Mouse (Mus musculus) erythroblast, embryonic 14.5 days (primary cell): ENCODE results near the gene Grid1. TPM values are rescaled to one million over a fixed set of nuclear protein-coding genes. Genes with fewer than 3 reads are reported as not detected.

ENCODE experiments used
- H3K27me3 ChIP-seq: 2 replicates; pipeline ENCODE4 v1.6.1; 2012; ENCODE audit warnings: inconsistent platforms; ENCODE audit not compliant: control insufficient read depth
- H3K36me3 ChIP-seq: 2 replicates; pipeline ENCODE4 v1.6.1; 2012; ENCODE audit warnings: mild to moderate bottlenecking, inconsistent platforms; ENCODE audit not compliant: control insufficient read depth
- H3K4me1 ChIP-seq: 2 replicates; pipeline ENCODE4 v1.6.1; 2012; ENCODE audit warnings: inconsistent platforms; ENCODE audit not compliant: control insufficient read depth
- H3K4me3 ChIP-seq: replicated peaks from 2 replicates; pipeline ENCODE3; 2012; ENCODE audit warnings: moderate library complexity, mild to moderate bottlenecking, inconsistent platforms
- H3K9me3 ChIP-seq: 2 replicates; pipeline ENCODE4 v1.6.1; 2012; ENCODE audit warnings: low read length, inconsistent platforms, mixed read lengths; ENCODE audit not compliant: control insufficient read depth
- GATA1 ChIP-seq: IDR thresholded peaks from 2 replicates; pipeline ENCODE4 v1.6.1; 2012; ENCODE audit warnings: low read length, inconsistent platforms, mixed read lengths
- TAL1 ChIP-seq: IDR thresholded peaks from 3 replicates; pipeline ENCODE4 v1.6.1; 2012; ENCODE audit warnings: low read length, inconsistent platforms, mixed read lengths
- polyA plus RNA-seq: library from polyadenylated mRNA; stranded (reverse); fragments of >175 nt; gene quantifications from 2 replicates; pipeline ENCODE4 v1.2.3, GENCODE M21; 2012

The Grid1 gene
- polyA plus RNA-seq, 1 experiment = not detected

DNA sequence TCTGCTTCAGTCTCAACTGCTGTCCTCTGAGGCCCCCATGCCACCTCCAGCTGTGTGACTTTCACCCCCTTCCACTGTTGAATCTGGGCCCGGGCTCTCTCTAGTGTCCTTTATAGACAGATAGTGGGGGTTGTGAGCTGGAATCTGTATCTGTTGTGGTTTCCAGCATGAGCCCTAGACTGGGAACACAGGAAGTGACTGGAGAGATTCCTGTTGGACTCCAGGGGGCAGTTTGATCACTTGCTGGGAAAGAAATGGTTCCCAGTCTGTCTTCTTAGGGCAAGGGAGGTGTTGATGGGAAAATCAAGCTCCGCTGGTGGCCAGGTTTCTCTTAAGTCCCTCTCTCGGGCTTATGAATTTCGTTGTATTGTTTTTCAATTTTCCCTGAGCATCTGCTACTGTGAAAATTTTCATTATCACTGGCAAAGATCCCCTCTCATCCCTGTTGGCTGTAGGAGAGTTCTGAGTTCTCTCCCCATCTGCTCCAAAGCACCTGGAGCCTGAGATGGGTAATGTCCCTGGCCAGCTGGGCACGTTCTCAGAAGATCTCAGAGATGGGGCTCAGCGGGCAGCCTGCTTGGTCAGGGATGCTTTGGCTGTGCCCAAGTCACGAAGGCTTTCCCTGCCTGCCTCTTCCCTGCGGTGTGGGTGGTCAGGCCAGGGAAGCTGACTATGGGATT lies 110.3 kb downstream of the Grid1 start:
- TF ChIP-seq GATA1 = no peak
- TF ChIP-seq TAL1 = no peak

DNA sequence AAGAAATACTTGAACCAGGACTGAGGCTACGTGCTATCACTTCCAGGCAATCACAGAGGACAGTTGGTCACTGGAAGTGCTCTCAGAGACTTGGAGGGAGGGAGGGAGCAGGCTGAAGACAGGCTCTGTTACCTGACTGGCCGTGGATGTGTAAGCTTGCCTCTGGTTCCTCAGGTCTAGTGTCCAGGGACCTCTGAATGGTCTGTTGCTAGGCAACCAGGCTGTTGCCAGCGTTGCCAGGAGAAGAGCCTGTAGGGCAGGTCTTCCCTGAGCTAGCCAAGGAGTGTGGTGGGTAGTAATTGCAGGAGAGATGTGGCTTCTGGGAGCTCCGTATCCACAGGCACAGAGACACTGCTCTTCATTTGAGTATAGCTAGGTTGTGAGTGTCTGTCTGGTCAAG lies 113.3 kb downstream of the Grid1 start:
- H3K4me3 ChIP-seq = no peak overlapping the region
- H3K9me3 ChIP-seq = no peaks in the 10 kb centered on the region
- no peaks in the 10 kb centered on the region for H3K27me3 ChIP-seq
- TF ChIP-seq TAL1 = no peak
- TF ChIP-seq GATA1 = no peak
- H3K4me1 ChIP-seq = no peaks in the 10 kb centered on the region
- no peaks in the 10 kb centered on the region for H3K36me3 ChIP-seq

More for the DNA sequence above, 110.3 kb downstream of the Grid1 start:
- H3K4me1 ChIP-seq = no peaks in the 10 kb centered on the region
- H3K36me3 ChIP-seq = no peaks in the 10 kb centered on the region
- no peaks in the 10 kb centered on the region for H3K27me3 ChIP-seq
- H3K9me3 ChIP-seq = no peaks in the 10 kb centered on the region
- no peak overlapping the region for H3K4me3 ChIP-seq

DNA sequence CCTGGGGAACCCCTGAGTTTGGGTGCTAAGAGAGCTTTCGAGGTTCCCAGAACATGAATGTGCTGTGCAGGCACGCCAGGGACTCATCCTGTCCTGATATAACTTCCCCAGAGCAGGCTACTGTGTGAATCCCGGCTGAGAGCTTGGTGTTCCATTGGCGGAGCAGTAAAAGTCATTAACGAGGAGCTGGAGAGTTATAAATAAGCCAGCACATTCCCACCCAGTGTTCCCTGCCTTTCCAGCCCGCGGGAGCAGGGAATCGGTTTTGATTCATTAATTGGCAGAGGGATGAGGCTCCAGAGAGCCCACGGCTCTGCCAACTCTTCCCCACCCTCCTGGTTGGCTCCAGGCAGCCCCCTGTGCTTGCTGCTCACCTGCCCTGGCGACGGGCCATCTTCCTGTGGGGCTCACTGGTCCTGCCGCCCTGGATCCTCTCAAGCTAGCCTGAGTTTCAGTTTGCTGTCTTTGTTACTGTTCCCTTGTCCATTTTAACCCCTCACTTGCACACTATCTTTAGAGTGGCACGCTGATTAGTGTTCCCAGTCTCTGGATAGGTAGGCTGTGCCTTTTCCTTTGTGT lies 116.4 kb downstream of the Grid1 start:
- no peaks in the 10 kb centered on the region for H3K9me3 ChIP-seq
- H3K4me1 ChIP-seq = no peaks in the 10 kb centered on the region
- H3K36me3 ChIP-seq = no peaks in the 10 kb centered on the region
- H3K27me3 ChIP-seq = no peaks in the 10 kb centered on the region
- no peak for TF ChIP-seq TAL1
- TF ChIP-seq GATA1 = no peak
- H3K4me3 ChIP-seq = no peak overlapping the region

DNA sequence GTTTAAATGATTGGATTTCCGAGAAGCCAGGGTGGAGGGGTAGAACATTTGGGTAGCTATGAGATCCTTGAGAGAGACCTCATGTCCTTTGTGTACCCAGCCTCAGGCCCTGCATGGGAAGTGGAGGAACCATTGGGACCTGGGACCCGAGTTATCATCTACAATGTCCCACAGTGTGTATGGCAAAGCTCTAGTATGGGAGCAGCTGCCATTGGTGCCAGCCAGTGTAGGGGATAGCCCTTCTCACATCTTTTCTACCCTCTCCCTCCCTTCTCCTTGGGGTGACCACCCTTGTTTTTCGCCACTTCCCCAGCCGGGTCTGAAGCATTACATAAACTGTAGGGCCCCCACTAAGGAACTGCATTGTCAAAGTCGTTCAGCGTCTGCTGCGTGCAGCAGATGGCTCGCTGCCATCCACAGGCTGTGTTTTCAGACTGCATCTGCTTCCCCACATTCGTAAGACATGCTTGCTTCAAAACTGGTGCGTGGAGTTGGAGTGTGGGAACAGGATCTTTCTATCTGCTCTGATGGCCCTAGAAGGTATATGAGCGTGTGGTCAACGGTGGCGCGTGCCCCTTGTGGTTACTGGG lies 124.6 kb downstream of the Grid1 start:
- no peak for TF ChIP-seq TAL1
- no peak for TF ChIP-seq GATA1
- H3K36me3 ChIP-seq = no peaks in the 10 kb centered on the region
- no peak overlapping the region for H3K4me3 ChIP-seq
- no peaks in the 10 kb centered on the region for H3K27me3 ChIP-seq
- no peaks in the 10 kb centered on the region for H3K9me3 ChIP-seq
- H3K4me1 ChIP-seq = no peaks in the 10 kb centered on the region

DNA sequence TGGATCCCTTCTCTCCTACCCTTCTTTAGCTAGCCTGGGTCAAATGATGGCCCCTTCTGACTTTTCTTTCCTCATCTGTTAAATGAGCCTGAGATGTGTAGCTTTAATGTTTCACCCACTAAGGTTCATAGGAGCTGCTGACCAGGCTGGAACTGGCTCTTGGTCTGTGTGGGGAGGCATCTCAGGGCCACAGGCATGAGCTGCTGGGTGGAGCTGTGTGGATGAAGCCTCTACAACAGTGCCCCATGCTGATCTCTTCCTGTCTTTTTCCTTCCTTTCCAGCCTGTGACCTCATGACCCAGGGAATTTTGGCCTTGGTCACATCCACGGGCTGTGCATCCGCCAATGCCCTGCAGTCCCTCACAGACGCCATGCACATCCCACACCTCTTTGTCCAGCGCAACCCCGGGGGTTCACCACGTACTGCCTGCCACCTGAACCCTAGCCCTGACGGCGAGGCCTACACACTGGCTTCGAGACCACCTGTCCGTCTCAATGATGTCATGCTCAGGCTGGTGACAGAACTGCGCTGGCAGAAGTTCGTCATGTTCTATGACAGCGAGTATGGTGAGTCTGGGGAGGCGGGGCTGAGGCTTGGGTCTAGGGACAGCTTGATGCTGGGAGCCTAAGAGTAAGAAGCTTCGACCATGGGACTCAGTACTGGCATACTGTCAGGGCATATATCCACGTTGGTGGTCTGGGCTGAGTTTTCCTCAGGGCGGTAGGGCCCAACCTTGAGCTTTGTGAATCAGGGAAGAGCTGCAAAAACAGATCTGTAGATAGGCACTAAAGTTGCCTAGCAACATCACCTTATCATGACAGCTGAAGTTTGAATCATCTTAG lies 125.8 kb downstream of the Grid1 start:
- Histone ChIP-seq H3K9me3 (no peaks in the 10 kb centered on the region), H3K36me3 (no peaks in the 10 kb centered on the region), H3K4me1 (no peaks in the 10 kb centered on the region), H3K27me3 (no peaks in the 10 kb centered on the region), H3K4me3 (no peak overlapping the region)
- no peak for TF ChIP-seq GATA1
- TF ChIP-seq TAL1 = no peak

GRCm38 (mm10) chr14:34946314-34946583 lies 126.3 kb downstream of the Grid1 start:
- TF ChIP-seq TAL1 (no peak), GATA1 (no peak)
- Histone ChIP-seq H3K9me3 (no peaks in the 10 kb centered on the region), H3K27me3 (no peaks in the 10 kb centered on the region), H3K4me1 (no peaks in the 10 kb centered on the region), H3K4me3 (no peak overlapping the region), H3K36me3 (no peaks in the 10 kb centered on the region)

DNA sequence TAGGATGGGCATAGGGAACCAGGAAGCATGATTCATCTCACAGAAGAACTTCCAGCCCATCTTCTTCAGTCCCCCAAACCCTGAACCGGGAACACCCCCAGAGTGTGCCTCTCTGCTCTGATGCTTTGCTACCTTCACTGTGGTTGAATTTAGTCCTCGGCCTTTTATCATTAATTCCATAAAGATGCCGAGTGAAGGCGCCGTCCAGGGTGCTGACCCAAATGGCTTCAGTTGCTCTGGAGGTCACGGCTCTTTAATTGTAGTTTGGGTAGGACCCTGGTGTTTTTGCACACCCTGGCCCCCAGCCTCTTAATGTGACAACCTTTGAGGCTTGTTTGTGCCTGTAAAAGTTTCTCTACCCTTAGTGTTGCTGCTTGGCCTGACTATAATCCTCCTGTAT lies 128.3 kb downstream of the Grid1 start:
- H3K36me3 ChIP-seq = no peaks in the 10 kb centered on the region
- H3K4me3 ChIP-seq = no peak overlapping the region
- no peaks in the 10 kb centered on the region for H3K4me1 ChIP-seq
- TF ChIP-seq GATA1 = no peak
- no peak for TF ChIP-seq TAL1
- no peaks in the 10 kb centered on the region for H3K9me3 ChIP-seq
- no peaks in the 10 kb centered on the region for H3K27me3 ChIP-seq

DNA sequence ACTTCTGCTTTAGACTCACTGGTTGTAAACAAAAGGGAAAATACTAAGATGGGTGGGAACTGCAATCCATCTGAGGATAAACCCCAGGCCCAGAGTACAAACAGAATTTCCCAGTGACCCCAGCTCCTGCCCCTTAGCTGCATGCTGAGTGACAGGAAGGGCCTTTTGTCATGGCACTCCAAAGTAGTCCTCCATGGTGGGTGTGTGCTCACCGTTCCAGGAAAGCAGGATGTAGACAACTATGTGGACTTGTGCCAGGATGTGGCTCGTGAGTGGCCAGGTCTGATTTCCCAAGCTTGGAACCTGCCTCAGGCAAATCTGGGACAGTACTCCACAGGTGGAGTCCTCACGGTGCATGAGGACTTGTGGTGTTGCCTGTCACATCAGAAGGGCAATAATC lies 132.4 kb downstream of the Grid1 start:
- H3K36me3 ChIP-seq = no peaks in the 10 kb centered on the region
- H3K4me3 ChIP-seq = no peak overlapping the region
- TF ChIP-seq TAL1 = no peak
- no peak for TF ChIP-seq GATA1
- H3K9me3 ChIP-seq = no peaks in the 10 kb centered on the region
- no peaks in the 10 kb centered on the region for H3K27me3 ChIP-seq
- no peaks in the 10 kb centered on the region for H3K4me1 ChIP-seq

DNA sequence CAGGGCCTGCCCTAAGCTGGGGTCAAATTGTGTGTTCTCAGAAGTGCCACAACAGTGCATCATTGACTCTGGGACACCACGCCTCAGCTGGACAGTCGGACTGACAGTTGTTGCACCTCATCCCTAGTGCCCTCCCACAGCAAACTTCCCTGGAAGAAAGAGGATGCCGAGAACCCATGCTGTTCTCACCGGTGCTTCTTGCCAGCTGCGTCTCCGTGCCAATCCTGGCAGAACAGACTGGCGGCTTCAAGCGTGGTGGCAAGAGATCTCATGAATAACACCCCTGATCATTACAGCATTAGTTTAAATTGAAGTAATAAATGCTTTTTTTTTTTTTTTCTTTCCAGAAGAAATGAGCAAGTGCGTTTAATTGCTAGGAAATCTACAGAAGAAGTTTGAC lies 133.7 kb downstream of the Grid1 start:
- Histone ChIP-seq H3K4me1 (no peaks in the 10 kb centered on the region), H3K27me3 (no peaks in the 10 kb centered on the region), H3K36me3 (no peaks in the 10 kb centered on the region), H3K4me3 (no peak overlapping the region), H3K9me3 (no peaks in the 10 kb centered on the region)
- TF ChIP-seq TAL1 = no peak
- TF ChIP-seq GATA1 = no peak
